Mouse (Mus musculus): Measurements from ENCODE around the gene Stk24. TPM values are rescaled to one million over a fixed set of nuclear protein-coding genes. Genes with fewer than 3 reads are reported as not detected.
A peak's percentile ranks its signal among the peaks of the same experiment; 100 is the strongest.
"Not testable (repeated sequence)": the region's sequence is repeated elsewhere in the genome, so short reads cannot be mapped to it uniquely, and the experiment has no call there.

Gene Stk24
- 48.1 and 51.7 TPM in 2 replicates for polyA plus RNA-seq (2016; fragmentation: Nextera tagmentation; extraction: Ambion mirVana)

DNA sequence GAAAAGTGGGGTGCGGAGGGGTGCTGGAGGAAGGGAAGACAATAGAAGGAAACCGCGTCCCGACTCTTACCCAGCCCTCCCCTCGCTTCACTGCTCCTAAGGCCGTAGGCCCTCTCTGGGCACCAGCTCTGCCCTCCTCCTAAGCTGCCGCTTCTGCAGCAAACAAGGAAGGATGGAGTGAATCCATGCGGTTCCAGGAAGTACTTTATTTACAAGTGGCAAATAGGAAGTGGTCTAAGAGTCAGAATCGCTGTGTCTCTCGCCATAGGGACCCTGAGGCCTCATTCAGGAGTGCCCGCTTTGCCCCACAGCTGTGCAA, at the start of gene Stk24:
Gene Stk24, minus strand, starts transcription at position 185 of the 319 bp plus-strand sequence.
- peak within 1 kb of the TSS; percentile 93 for H3K27ac ChIP-seq
- no peaks in the 10 kb centered on the region for H3K36me3 ChIP-seq
- peak within 1 kb of the TSS; percentile 96 for H3K9ac ChIP-seq
- H3K4me3 ChIP-seq = peak within 1 kb of the TSS; percentile 98
- H3K9me3 ChIP-seq = no peaks in the 10 kb centered on the region
- no peaks in the 10 kb centered on the region for H3K27me3 ChIP-seq
- peak within 1 kb of the TSS; percentile 75 for H3K4me2 ChIP-seq (replicated peaks)
- 7% methylated on average over 11 of the region's 11 CpGs for WGBS
- ATAC-seq (ENCODE audit: insufficient number of reproducible peaks, insufficient read depth, low FRiP score, low TSS enrichment) = peak; percentile 32; the same call in 1 of the 2 replicates
- peaks cover 31% of the 10 kb centered on the region for H3K4me1 ChIP-seq

DNA sequence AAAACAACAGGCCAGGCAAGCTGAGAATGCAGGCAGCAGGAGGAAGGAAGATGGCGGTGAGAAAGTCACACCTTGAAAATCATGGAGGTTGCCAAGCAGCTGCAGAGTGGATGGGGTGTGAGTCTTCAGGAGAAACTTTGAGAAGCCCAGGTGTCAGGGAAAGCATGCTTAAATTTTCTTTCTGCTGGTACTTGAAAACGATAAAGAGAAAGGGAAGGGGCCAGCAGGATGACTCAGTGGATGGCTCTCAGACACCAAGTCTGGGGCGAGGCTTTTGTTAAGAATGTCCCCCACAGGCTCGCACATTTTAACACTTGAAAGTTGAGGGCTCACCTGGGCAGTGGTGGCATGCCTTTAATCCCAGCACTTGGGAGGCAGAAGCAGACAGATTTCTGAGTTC, 48.3 kb upstream of the Stk24 start:
- H3K4me2 ChIP-seq (replicated peaks) = no peak overlapping the region
- H3K9ac ChIP-seq = no peak overlapping the region
- no peak overlapping the region for H3K4me3 ChIP-seq
- H3K36me3 ChIP-seq = no peaks in the 10 kb centered on the region
- H3K4me1 ChIP-seq = no peaks in the 10 kb centered on the region
- no peaks in the 10 kb centered on the region for H3K27me3 ChIP-seq
- H3K9me3 ChIP-seq = peaks cover 4% of the 10 kb centered on the region; the same call in 1 of the 2 replicates
- ATAC-seq (ENCODE audit: insufficient number of reproducible peaks, insufficient read depth, low FRiP score, low TSS enrichment) = no peak
- no peak overlapping the region for H3K27ac ChIP-seq
- WGBS = 89% methylated on average over 4 of the region's 4 CpGs

DNA sequence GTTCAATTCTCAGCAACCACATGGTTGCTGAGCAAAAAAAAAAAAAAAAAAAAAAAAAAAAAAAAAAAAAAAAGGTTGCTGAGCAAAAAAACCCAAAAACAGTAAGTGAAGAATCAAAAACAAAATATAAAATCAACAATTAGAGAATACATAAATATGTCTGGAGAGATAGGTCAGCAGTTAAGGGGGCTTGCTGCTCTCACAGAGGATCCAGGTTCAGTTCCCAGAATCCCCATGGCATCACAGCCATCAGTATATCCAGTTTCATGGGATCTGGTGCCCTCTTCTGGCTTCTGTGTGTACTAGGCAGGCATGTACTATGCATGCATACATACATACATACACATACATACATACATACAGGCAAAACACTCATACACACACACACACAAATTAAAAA, 46.9 kb upstream of the Stk24 start:
- Histone ChIP-seq H3K27me3 (no peaks in the 10 kb centered on the region), H3K4me3 (no peak overlapping the region), H3K4me1 (no peaks in the 10 kb centered on the region), H3K4me2 (replicated peaks) (no peak overlapping the region), H3K9me3 (peaks cover 4% of the 10 kb centered on the region; the same call in 1 of the 2 replicates), H3K9ac (no peak overlapping the region), H3K27ac (no peak overlapping the region), H3K36me3 (no peaks in the 10 kb centered on the region)
- no peak for ATAC-seq (ENCODE audit: insufficient number of reproducible peaks, insufficient read depth, low FRiP score, low TSS enrichment)

DNA sequence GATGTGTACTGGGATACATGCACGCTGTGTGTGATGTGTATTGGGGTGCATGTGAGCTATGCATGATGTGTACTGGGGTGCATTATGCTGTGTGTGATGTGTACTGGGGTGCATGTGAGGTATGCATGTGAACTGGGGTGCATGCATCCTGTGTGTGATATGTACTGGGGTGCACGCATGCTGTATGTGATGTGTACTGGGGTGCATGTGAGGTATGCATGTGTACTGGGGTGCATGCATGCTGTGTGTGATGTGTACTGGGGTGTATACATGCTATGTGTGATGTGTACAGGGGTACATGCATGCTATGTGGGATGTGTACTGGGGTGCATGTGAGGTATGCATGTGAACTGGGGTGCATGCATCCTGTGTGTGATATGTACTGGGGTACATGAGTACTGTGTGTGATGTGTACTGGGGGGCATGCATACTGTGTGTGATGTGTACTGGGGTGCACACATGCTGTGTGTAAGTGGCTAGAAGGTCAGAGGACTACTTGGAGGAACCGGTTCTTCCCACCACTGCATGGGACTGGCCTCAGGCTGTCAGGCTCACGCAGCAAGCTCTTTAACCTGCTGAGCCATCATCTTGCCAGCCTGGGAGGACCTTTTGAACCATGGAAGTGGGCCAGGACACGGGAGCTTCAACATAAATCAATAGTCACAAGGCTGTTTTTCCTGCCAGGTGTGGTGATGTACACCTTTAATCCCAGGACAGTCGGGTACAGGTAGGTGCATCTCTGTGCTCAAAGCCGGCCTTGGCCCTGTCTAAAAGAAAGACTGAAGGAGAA, 45.4 kb upstream of the Stk24 start:
- H3K27ac ChIP-seq = no peak overlapping the region
- no peak overlapping the region for H3K4me2 ChIP-seq (replicated peaks)
- H3K4me1 ChIP-seq = no peaks in the 10 kb centered on the region
- no peak overlapping the region for H3K9ac ChIP-seq
- no peak overlapping the region for H3K4me3 ChIP-seq
- H3K9me3 ChIP-seq = peaks cover 11% of the 10 kb centered on the region
- H3K36me3 ChIP-seq = no peaks in the 10 kb centered on the region
- H3K27me3 ChIP-seq = no peaks in the 10 kb centered on the region
- ATAC-seq (ENCODE audit: insufficient number of reproducible peaks, insufficient read depth, low FRiP score, low TSS enrichment) = 0 out of 2 replicates have a peak, but pooled peaks have one; percentile 41
- WGBS = 80% methylated on average over 7 of the region's 7 CpGs

DNA sequence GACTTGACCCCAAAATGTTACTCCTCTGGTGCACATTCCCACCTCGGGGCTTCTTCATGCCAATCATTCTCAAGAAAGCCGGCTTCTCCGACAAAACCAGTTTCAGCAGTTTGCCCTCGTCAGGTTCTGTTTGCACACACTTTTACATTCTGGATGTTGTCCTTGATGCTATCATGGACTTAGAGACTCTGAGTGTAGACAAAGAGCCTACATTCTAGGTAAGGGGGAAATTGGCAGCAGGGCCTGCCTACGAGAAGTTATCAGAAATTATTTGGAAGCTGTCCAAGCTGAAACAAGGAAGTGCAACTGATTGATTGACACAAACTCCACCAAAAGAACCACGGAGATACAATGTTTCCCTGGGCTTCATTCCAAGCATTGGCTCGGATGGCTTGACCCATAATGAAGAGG, 43.5 kb upstream of the Stk24 start:
- no peak overlapping the region for H3K9ac ChIP-seq
- WGBS = 57% methylated on average over 7 of the region's 7 CpGs
- no peak for ATAC-seq (ENCODE audit: insufficient number of reproducible peaks, insufficient read depth, low FRiP score, low TSS enrichment)
- no peaks in the 10 kb centered on the region for H3K36me3 ChIP-seq
- H3K4me1 ChIP-seq = no peaks in the 10 kb centered on the region
- H3K4me3 ChIP-seq = no peak overlapping the region
- H3K9me3 ChIP-seq = peaks cover 10% of the 10 kb centered on the region
- no peak overlapping the region for H3K4me2 ChIP-seq (replicated peaks)
- H3K27ac ChIP-seq = no peak overlapping the region
- no peaks in the 10 kb centered on the region for H3K27me3 ChIP-seq

DNA sequence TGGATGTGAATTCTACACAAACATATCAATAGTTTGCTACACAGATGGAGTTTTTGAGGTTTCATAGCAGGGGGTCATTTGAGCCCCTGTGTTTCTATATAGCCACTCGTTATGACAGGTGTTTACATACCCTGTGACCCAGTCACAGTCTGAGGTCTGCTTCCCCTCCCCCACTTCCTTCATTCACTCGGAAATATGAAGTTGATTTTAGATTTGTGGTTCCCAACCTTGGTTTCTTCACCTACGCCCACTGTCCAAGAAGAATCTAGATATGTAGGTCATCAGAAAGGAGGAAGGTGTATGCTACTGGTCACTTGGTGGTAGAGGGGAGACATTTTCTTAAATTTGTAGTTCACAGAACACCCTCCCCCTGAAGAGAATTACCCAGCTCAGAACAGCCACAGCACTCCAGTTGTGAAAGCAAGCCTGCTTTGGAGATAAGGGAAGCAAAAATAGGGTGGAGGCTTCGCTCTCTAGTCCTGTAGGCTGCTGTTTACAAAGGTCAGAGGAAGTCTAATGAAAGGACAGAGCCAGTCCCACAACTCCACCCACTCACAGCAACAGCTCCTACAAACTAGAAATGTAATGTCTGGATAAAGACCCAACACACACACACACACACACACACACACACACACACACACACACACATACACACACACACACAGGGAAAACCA, 43.0 kb upstream of the Stk24 start:
- 55% methylated on average over 4 of the region's 4 CpGs for WGBS
- Histone ChIP-seq H3K27me3 (no peaks in the 10 kb centered on the region), H3K27ac (no peak overlapping the region)

DNA sequence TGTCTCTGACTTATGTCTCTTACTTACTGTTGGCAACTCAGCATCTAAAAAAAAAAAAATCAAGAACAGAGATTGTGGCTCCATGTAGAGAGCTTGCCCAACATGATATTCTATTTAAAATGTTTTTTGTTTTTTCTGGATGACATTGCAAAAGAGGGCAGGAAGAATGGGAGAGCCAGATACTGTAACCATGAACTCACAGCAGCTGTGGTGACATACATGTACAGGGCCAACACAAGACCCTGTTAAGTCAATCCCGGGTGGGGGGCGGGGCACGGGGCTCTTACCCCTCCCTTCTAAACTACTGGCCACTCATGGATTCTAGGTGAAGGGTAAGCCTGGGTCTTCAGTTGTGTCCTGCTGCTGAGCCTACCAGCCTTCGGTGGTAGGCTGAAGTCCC, 42.2 kb upstream of the Stk24 start:
- Histone ChIP-seq H3K36me3 (no peaks in the 10 kb centered on the region), H3K9ac (no peak overlapping the region), H3K4me3 (no peak overlapping the region), H3K27me3 (no peaks in the 10 kb centered on the region), H3K9me3 (peaks cover 7% of the 10 kb centered on the region), H3K4me2 (replicated peaks) (no peak overlapping the region), H3K27ac (no peak overlapping the region), H3K4me1 (no peaks in the 10 kb centered on the region)
- 89% methylated on average over 4 of the region's 4 CpGs for WGBS
- no peak for ATAC-seq (ENCODE audit: insufficient number of reproducible peaks, insufficient read depth, low FRiP score, low TSS enrichment)

More for the DNA sequence above, 43.0 kb upstream of the Stk24 start:
- Histone ChIP-seq H3K4me1 (no peaks in the 10 kb centered on the region), H3K4me3 (no peak overlapping the region), H3K36me3 (no peaks in the 10 kb centered on the region), H3K9ac (no peak overlapping the region), H3K9me3 (peaks cover 7% of the 10 kb centered on the region), H3K4me2 (replicated peaks) (no peak overlapping the region)
- no peak for ATAC-seq (ENCODE audit: insufficient number of reproducible peaks, insufficient read depth, low FRiP score, low TSS enrichment)

DNA sequence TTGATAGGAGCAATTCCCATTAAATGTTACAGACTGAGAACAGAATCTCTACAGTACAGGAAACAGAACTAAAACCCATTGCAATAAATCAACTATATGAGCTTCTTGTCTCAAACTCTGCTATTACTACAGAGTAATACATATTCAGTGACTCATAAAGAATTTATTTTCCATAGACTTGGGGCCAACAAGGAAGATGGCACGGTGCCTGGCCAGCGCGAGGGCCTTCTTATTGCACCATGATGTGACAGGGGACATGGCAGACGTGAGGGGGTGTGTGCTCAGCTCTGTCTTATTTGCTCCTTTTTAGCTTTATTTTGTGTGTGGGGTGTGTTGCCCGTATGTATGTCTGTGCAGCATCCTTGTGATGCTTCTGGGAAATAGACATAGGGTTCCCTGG, 37.8 kb upstream of the Stk24 start:
- H3K4me1 ChIP-seq = no peaks in the 10 kb centered on the region
- WGBS = 86% methylated on average over 5 of the region's 5 CpGs
- no peak overlapping the region for H3K9ac ChIP-seq
- peaks cover 7% of the 10 kb centered on the region for H3K9me3 ChIP-seq
- no peak overlapping the region for H3K27ac ChIP-seq
- H3K36me3 ChIP-seq = no peaks in the 10 kb centered on the region
- H3K4me2 ChIP-seq (replicated peaks) = no peak overlapping the region
- no peak for ATAC-seq (ENCODE audit: insufficient number of reproducible peaks, insufficient read depth, low FRiP score, low TSS enrichment)
- no peaks in the 10 kb centered on the region for H3K27me3 ChIP-seq
- H3K4me3 ChIP-seq = no peak overlapping the region

DNA sequence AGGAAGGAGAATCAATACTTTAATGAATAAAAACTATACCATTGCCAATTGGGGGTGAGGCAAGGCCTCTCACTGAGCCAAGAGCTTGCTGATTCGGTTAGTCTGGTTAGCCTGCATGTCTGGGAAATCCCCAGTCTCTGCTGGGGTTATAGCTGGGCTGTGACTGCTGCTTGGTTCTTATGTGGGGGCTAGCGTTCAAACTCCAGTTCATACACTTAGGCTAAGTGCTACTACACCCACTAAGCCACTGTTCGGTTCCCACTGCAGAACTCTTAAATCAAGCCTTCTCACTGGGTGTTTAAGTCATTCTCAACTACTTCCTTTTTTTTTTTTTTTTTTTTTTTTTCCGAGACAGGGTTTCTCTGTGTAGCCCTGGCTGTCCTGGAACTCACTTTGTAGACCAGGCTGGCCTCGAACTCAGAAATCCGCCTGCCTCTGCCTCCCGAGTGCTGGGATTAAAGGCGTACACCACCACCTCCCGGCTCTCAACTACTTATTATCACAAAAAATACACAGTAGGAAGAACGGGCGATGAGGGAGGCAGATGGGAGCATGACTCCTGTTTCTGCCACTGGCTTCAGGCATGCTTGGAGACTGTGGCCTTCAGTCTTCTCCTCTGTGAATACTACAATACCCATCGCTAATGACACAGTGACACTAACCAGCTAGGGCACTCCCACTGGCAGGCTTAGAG, 37.0 kb upstream of the Stk24 start:
- no peaks in the 10 kb centered on the region for H3K27me3 ChIP-seq
- no peaks in the 10 kb centered on the region for H3K36me3 ChIP-seq
- H3K4me1 ChIP-seq = no peaks in the 10 kb centered on the region
- no peak for ATAC-seq (ENCODE audit: insufficient number of reproducible peaks, insufficient read depth, low FRiP score, low TSS enrichment)
- H3K9me3 ChIP-seq = peaks cover 7% of the 10 kb centered on the region
- H3K27ac ChIP-seq = no peak overlapping the region
- H3K9ac ChIP-seq = no peak overlapping the region
- no peak overlapping the region for H3K4me2 ChIP-seq (replicated peaks)
- no peak overlapping the region for H3K4me3 ChIP-seq
- 86% methylated on average over 11 of the region's 12 CpGs for WGBS

DNA sequence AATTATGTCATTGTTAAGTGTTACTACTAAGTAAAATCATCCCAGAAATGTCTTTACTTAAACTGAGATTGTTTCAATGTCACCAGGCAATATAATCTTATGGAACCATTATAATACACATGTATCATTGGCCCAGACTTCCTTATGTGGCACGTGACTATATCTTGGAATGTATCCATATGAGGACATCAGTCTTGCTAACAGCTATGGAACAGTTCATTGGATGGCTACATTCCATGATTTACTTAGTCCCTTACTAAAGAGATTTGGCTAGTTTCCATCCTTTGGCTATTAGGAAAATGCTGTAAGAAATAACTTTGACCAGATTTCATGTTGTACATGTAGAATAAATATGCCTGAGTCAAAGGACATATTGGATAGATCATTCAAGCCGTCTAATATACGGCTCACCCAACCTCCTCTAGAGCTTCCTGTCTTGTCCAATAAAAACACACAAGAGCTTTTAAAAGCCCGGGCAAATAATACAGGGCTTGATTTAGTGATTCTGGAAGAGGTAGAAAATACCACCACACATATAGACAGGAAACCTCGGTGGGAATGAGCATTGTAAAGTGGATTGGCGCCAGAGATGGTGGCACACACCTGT, 34.9 kb upstream of the Stk24 start:
- Histone ChIP-seq H3K4me3 (no peak overlapping the region), H3K9ac (no peak overlapping the region), H3K9me3 (no peaks in the 10 kb centered on the region), H3K36me3 (no peaks in the 10 kb centered on the region), H3K27me3 (no peaks in the 10 kb centered on the region), H3K27ac (no peak overlapping the region), H3K4me1 (no peaks in the 10 kb centered on the region), H3K4me2 (replicated peaks) (no peak overlapping the region)
- no peak for ATAC-seq (ENCODE audit: insufficient number of reproducible peaks, insufficient read depth, low FRiP score, low TSS enrichment)
- whole genome bisulfite sequencing = 81% methylated on average over 6 of the region's 6 CpGs

DNA sequence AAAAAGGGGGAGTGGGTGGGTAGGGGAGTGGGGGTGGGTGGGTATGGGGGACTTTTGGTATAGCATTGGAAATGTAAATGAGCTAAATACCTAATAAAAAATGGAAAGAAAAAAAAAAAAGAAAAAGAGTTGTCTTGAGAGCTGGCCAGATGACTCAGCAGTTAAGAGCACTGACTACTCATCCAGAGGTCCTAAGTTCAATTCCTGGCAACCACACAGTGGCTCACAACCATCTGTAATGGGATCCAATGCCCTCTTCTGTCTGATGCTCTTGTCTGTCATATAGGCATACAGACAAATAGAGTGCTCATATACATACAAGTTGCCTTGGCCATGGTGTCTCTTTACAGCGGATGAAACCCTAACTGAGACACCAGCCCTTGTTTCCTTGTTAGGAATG, 33.9 kb upstream of the Stk24 start:
- not testable (repeated sequence) for H3K4me1 ChIP-seq; H3K27me3 ChIP-seq; H3K36me3 ChIP-seq; ATAC-seq (ENCODE audit: insufficient number of reproducible peaks, insufficient read depth, low FRiP score, low TSS enrichment); H3K27ac ChIP-seq; H3K4me3 ChIP-seq; H3K9me3 ChIP-seq; H3K9ac ChIP-seq; H3K4me2 ChIP-seq (replicated peaks)
- 100% methylated on average over 1 of the region's 1 CpGs for WGBS
